Mouse (Mus musculus): ENCODE data around the gene Nr2f6. TPM values are rescaled to one million over a fixed set of nuclear protein-coding genes. Genes with fewer than 3 reads are reported as not detected.

Nr2f6 gene
- polyA plus RNA-seq, 2 experiments = 63.1 to 80.8 TPM

DNA sequence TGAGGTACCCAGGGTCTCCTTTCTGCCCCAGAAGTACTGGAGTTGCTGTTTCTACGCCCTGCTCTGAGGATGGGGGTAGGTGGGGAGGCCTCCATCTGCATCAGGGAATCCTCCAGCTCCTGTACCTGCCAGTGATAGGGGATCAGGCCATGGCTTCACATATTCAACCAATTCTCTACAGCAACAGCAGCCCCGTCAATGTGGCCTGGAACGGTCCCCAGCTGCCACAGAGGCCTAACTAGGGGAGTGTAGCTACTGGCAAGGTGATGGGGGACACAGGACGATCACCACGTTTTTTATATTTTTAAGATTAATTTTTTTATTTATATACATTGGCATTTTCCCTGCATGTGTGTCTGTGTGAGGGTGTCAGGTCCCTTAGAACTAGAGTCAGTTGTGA is 10.6 kb upstream of the Nr2f6 start:
- H3K27ac ChIP-seq (replicated peaks; ENCODE audit: low read depth, low read length) = no peak overlapping the region
- no peak overlapping the region for H3K4me3 ChIP-seq (replicated peaks; ENCODE audit: low read length)
- no peak overlapping the region for H3K4me2 ChIP-seq (replicated peaks; ENCODE audit: low read depth, low read length, severe bottlenecking)
- H3K9ac ChIP-seq (ENCODE audit: low read depth, low read length, severe bottlenecking) = no peak overlapping the region
- no peaks in the 10 kb centered on the region for H3K36me3 ChIP-seq (ENCODE audit: control insufficient read depth, insufficient read depth, low read length)
- no peaks in the 10 kb centered on the region for H3K27me3 ChIP-seq (ENCODE audit: control insufficient read depth, insufficient read depth, low read length)
- no peaks in the 10 kb centered on the region for H3K9me3 ChIP-seq (ENCODE audit: control insufficient read depth, low read length)
- ATAC-seq (ENCODE audit: low FRiP score, low read depth) (no peak), DNase-seq (ENCODE audit: low spot score) (no peak)
- peaks cover 2% of the 10 kb centered on the region; the same call in 1 of the 2 replicates for H3K4me1 ChIP-seq (ENCODE audit: control insufficient read depth, insufficient read depth, low read length)
- 78% methylated on average over 5 of the region's 5 CpGs for WGBS
- no peak for TF ChIP-seq POLR2A (IDR thresholded peaks at IDR 0.05; ENCODE audit: borderline replicate concordance, extremely low read depth, insufficient read depth, insufficient read length)

- no peak for TF ChIP-seq POLR2A (IDR thresholded peaks at IDR 0.05; ENCODE audit: borderline replicate concordance, extremely low read depth, insufficient read depth, insufficient read length)
- Histone ChIP-seq H3K4me1 (ENCODE audit: control insufficient read depth, insufficient read depth, low read length) (no peaks in the 10 kb centered on the region), H3K27me3 (ENCODE audit: control insufficient read depth, insufficient read depth, low read length) (no peaks in the 10 kb centered on the region), H3K36me3 (ENCODE audit: control insufficient read depth, insufficient read depth, low read length) (no peaks in the 10 kb centered on the region), H3K9me3 (ENCODE audit: control insufficient read depth, low read length) (no peaks in the 10 kb centered on the region), H3K27ac (replicated peaks; ENCODE audit: low read depth, low read length) (no peak overlapping the region), H3K9ac (ENCODE audit: low read depth, low read length, severe bottlenecking) (no peak overlapping the region), H3K4me3 (replicated peaks; ENCODE audit: low read length) (no peak overlapping the region), H3K4me2 (replicated peaks; ENCODE audit: low read depth, low read length, severe bottlenecking) (no peak overlapping the region)
- no peak for ATAC-seq (ENCODE audit: low FRiP score, low read depth)
- no peak for DNase-seq (ENCODE audit: low spot score)
- WGBS = 86% methylated on average over 2 of the region's 2 CpGs
Observed at GRCm38 (mm10) chr8:71391696-71392095, 9.9 kb upstream of the Nr2f6 start.

DNA sequence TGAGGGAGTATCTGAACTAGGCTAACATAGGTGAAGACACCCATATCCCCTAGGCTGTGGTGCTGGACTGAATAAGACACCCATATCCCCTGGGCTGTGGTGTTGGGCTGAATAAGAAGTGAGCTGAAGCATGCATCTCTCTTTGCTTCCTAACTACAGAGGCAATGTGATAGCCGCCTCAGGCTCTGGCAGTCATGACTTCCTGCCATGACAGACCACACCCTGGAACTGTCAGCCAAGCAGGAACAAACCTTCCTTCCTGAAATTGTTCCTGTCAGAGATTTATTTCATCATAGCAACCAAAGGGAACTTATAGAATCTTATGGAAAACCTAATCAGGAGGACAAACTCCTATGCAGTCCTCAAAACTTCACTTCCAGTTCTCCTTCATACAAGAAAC is 6.5 kb upstream of the Nr2f6 start:
- Histone ChIP-seq H3K4me1 (ENCODE audit: control insufficient read depth, insufficient read depth, low read length) (no peaks in the 10 kb centered on the region), H3K4me3 (replicated peaks; ENCODE audit: low read length) (no peak overlapping the region), H3K36me3 (ENCODE audit: control insufficient read depth, insufficient read depth, low read length) (no peaks in the 10 kb centered on the region), H3K27ac (replicated peaks; ENCODE audit: low read depth, low read length) (no peak overlapping the region), H3K4me2 (replicated peaks; ENCODE audit: low read depth, low read length, severe bottlenecking) (no peak overlapping the region), H3K9ac (ENCODE audit: low read depth, low read length, severe bottlenecking) (no peak overlapping the region), H3K9me3 (ENCODE audit: control insufficient read depth, low read length) (no peaks in the 10 kb centered on the region), H3K27me3 (ENCODE audit: control insufficient read depth, insufficient read depth, low read length) (no peaks in the 10 kb centered on the region)
- DNase-seq (ENCODE audit: low spot score) = no peak
- WGBS = 88% methylated on average over 1 of the region's 1 CpGs
- no peak for TF ChIP-seq POLR2A (IDR thresholded peaks at IDR 0.05; ENCODE audit: borderline replicate concordance, extremely low read depth, insufficient read depth, insufficient read length)
- no peak for ATAC-seq (ENCODE audit: low FRiP score, low read depth)

DNA sequence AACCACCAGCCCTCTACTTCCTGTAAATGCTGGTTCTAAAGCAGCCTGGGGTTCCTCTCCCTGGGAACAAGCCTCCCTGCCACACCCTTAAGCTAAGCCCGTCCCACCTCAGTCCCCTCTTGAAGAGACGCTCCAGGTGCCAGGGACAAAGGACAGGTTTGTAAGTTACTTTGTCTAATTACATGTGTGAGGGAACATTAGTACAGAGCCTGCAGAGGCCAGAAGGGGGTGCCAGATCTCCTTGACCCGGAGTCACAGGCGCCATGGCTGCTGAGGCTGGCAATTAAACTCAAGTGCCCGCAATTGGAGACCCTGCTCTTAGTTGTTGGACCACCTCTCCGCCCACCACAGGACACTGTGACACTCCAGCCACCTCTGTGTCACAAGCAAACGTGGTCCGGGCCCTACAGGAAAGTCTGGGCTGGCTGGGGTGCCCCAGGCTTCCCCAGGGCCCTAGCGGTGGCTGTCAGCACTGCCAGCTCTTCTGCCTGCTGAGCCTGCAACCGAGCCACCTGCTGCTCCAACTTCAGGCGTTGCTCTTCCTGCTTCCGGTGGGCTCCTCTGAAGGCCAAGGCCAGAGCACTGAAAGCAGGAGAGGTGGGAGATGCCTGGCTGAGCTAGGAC is 3.6 kb upstream of the Nr2f6 start:
- DNase-seq (ENCODE audit: low spot score) (no peak), ATAC-seq (ENCODE audit: low FRiP score, low read depth) (no peak)
- Histone ChIP-seq H3K36me3 (ENCODE audit: control insufficient read depth, insufficient read depth, low read length) (no peaks in the 10 kb centered on the region), H3K27me3 (ENCODE audit: control insufficient read depth, insufficient read depth, low read length) (no peaks in the 10 kb centered on the region), H3K4me1 (ENCODE audit: control insufficient read depth, insufficient read depth, low read length) (peaks cover 10% of the 10 kb centered on the region), H3K4me2 (replicated peaks; ENCODE audit: low read depth, low read length, severe bottlenecking) (no peak overlapping the region), H3K9ac (ENCODE audit: low read depth, low read length, severe bottlenecking) (no peak overlapping the region), H3K27ac (replicated peaks; ENCODE audit: low read depth, low read length) (no peak overlapping the region), H3K9me3 (ENCODE audit: control insufficient read depth, low read length) (no peaks in the 10 kb centered on the region), H3K4me3 (replicated peaks; ENCODE audit: low read length) (no peak overlapping the region)
- WGBS = 67% methylated on average over 12 of the region's 12 CpGs
- TF ChIP-seq POLR2A (IDR thresholded peaks at IDR 0.05; ENCODE audit: borderline replicate concordance, extremely low read depth, insufficient read depth, insufficient read length) = no peak

- Histone ChIP-seq H3K36me3 (ENCODE audit: control insufficient read depth, insufficient read depth, low read length) (no peaks in the 10 kb centered on the region), H3K9me3 (ENCODE audit: control insufficient read depth, low read length) (no peaks in the 10 kb centered on the region), H3K4me2 (replicated peaks; ENCODE audit: low read depth, low read length, severe bottlenecking) (no peak overlapping the region), H3K9ac (ENCODE audit: low read depth, low read length, severe bottlenecking) (no peak overlapping the region), H3K27ac (replicated peaks; ENCODE audit: low read depth, low read length) (no peak overlapping the region), H3K27me3 (ENCODE audit: control insufficient read depth, insufficient read depth, low read length) (no peaks in the 10 kb centered on the region), H3K4me3 (replicated peaks; ENCODE audit: low read length) (no peak overlapping the region), H3K4me1 (ENCODE audit: control insufficient read depth, insufficient read depth, low read length) (peaks cover 23% of the 10 kb centered on the region)
- WGBS = 60% methylated on average over 3 of the region's 3 CpGs
- DNase-seq (ENCODE audit: low spot score) = no peak
- ATAC-seq (ENCODE audit: low FRiP score, low read depth) = no peak
- no peak for TF ChIP-seq POLR2A (IDR thresholded peaks at IDR 0.05; ENCODE audit: borderline replicate concordance, extremely low read depth, insufficient read depth, insufficient read length)
Observed at GRCm38 (mm10) chr8:71383860-71384259, 2.1 kb upstream of the Nr2f6 start.
